8 mouse cellular contexts compared by ENCODE assay signal in genomic region chr2:73529356-73530330, GRCm38 (mm10). TPM values are rescaled to one million over a fixed set of nuclear protein-coding genes. Genes with fewer than 3 reads are reported as not detected.
A peak's percentile ranks its signal among the peaks of the same experiment; 100 is the strongest.
DNase-seq lines count a peak whose midpoint lies in the region; ATAC-seq and TF ChIP-seq lines count a peak whose summit lies in the region.

Gene Wipf1, minus strand, starts transcription at chr2:73529734.

- H3K4me3 ChIP-seq in embryonic facial prominence, embryonic 12.5 days, result peak within 1 kb of the TSS; percentile 79
- peak within 1 kb of the TSS; percentile 73 for H3K4me3 ChIP-seq in kidney, adult 2 months (ENCODE audit: insufficient read depth, low read depth, low read length)
- peak within 1 kb of the TSS; percentile 92 for H3K4me3 ChIP-seq in limb, embryonic 13.5 days
- H3K4me3 ChIP-seq in midbrain, embryonic 13.5 days (replicated peaks), result peak within 1 kb of the TSS; percentile 76
- H3K4me3 ChIP-seq in spleen, adult 2 months (ENCODE audit: extremely low read depth, insufficient read depth, insufficient read length), result peak within 1 kb of the TSS; percentile 60

- TF ChIP-seq POLR2A in kidney, adult 2 months (IDR thresholded peaks at IDR 0.05; ENCODE audit: low read depth, low read length), result no peak
- TF ChIP-seq POLR2A in spleen, adult 2 months (IDR thresholded peaks at IDR 0.05; ENCODE audit: low read depth, low read length), result no peak

- H3K4me2 ChIP-seq in embryonic facial prominence, embryonic 12.5 days (replicated peaks), result peak within 1 kb of the TSS; percentile 74
- peak within 1 kb of the TSS; percentile 77 for H3K4me2 ChIP-seq in limb, embryonic 13.5 days (replicated peaks)
- peak within 1 kb of the TSS; percentile 95 for H3K4me2 ChIP-seq in midbrain, embryonic 13.5 days (replicated peaks)

- peaks cover 17% of the 10 kb centered on the region; the same call in 1 of the 2 replicates for H3K4me1 ChIP-seq in embryonic facial prominence, embryonic 12.5 days
- H3K4me1 ChIP-seq in kidney, adult 2 months (ENCODE audit: control insufficient read depth, insufficient read depth, low read length), result peaks cover 3% of the 10 kb centered on the region; the same call in 1 of the 2 replicates
- peaks cover 31% of the 10 kb centered on the region for H3K4me1 ChIP-seq in limb, embryonic 13.5 days
- H3K4me1 ChIP-seq in midbrain, embryonic 13.5 days (replicated peaks), result peaks cover 17% of the 10 kb centered on the region
- H3K4me1 ChIP-seq in spleen, adult 2 months (ENCODE audit: control insufficient read depth, insufficient read depth, insufficient read length), result peaks cover 2% of the 10 kb centered on the region; the same call in 1 of the 2 replicates

- peak; percentile 76 for DNase-seq in layer of hippocampus, adult 11-12 months (ENCODE audit: low spot score)
- DNase-seq in layer of hippocampus, adult 9-10 months (ENCODE audit: low spot score), result no peak
- peak; percentile 90 to 91 for DNase-seq in heart, adult 9 months (ENCODE audit: low spot score in 2 of 2)
- DNase-seq in kidney, adult 2 months, result peak; percentile 88
- peak in 1 of 2 experiments; percentile 21 for DNase-seq in spleen, adult 2 months (ENCODE audit: low read depth in 1 of 2, low spot score in 2 of 2)

- no peaks in the 10 kb centered on the region for H3K36me3 ChIP-seq in embryonic facial prominence, embryonic 12.5 days
- no peaks in the 10 kb centered on the region for H3K36me3 ChIP-seq in kidney, adult 2 months (ENCODE audit: control insufficient read depth, insufficient read depth, low read length)
- H3K36me3 ChIP-seq in limb, embryonic 13.5 days, result no peaks in the 10 kb centered on the region
- no peaks in the 10 kb centered on the region for H3K36me3 ChIP-seq in midbrain, embryonic 13.5 days
- no peaks in the 10 kb centered on the region for H3K36me3 ChIP-seq in spleen, adult 2 months (ENCODE audit: control insufficient read depth, insufficient read depth, low read length)

- H3K27me3 ChIP-seq in embryonic facial prominence, embryonic 12.5 days, result no peaks in the 10 kb centered on the region
- no peaks in the 10 kb centered on the region for H3K27me3 ChIP-seq in kidney, adult 2 months (replicated peaks; ENCODE audit: control insufficient read depth, insufficient read depth, low read length)
- no peaks in the 10 kb centered on the region for H3K27me3 ChIP-seq in limb, embryonic 13.5 days
- peaks cover 3% of the 10 kb centered on the region for H3K27me3 ChIP-seq in midbrain, embryonic 13.5 days
- peaks cover 11% of the 10 kb centered on the region for H3K27me3 ChIP-seq in spleen, adult 2 months (ENCODE audit: control insufficient read depth, insufficient read depth, low read length)

- ATAC-seq in embryonic facial prominence, embryonic 12.5 days (ENCODE audit: insufficient number of reproducible peaks, insufficient read depth, low FRiP score, low TSS enrichment), result peak; percentile 61
- peak; percentile 82 for ATAC-seq in limb, embryonic 13.5 days (ENCODE audit: low FRiP score, low read depth)
- ATAC-seq in midbrain, embryonic 13.5 days, result peak; percentile 78

- 1% methylated on average over 65 of the region's 66 CpGs for WGBS in embryonic facial prominence, embryonic 12.5 days
- WGBS in kidney, adult 2 months, result 4% methylated on average over 66 of the region's 66 CpGs
- 2% methylated on average over 59 of the region's 66 CpGs for WGBS in limb, embryonic 13.5 days
- WGBS in midbrain, embryonic 13.5 days, result 2% methylated on average over 52 of the region's 66 CpGs
- WGBS in spleen, adult 2 months, result 9% methylated on average over 63 of the region's 66 CpGs

- peak within 1 kb of the TSS; percentile 90 for H3K27ac ChIP-seq in embryonic facial prominence, embryonic 12.5 days
- peak within 1 kb of the TSS; percentile 85 for H3K27ac ChIP-seq in kidney, adult 2 months (ENCODE audit: insufficient read depth, low read depth, low read length)
- peak within 1 kb of the TSS; percentile 92 for H3K27ac ChIP-seq in limb, embryonic 13.5 days
- no peak within 1 kb of the TSS for H3K27ac ChIP-seq in midbrain, embryonic 13.5 days
- H3K27ac ChIP-seq in spleen, adult 2 months (ENCODE audit: insufficient read depth, low read length), result peak within 1 kb of the TSS; percentile 67

- peak within 1 kb of the TSS; percentile 96 for H3K9ac ChIP-seq in embryonic facial prominence, embryonic 12.5 days
- H3K9ac ChIP-seq in limb, embryonic 13.5 days, result peak within 1 kb of the TSS; percentile 99
- peak within 1 kb of the TSS; percentile 84 for H3K9ac ChIP-seq in midbrain, embryonic 13.5 days (replicated peaks)

- no peaks in the 10 kb centered on the region for H3K9me3 ChIP-seq in embryonic facial prominence, embryonic 12.5 days
- no peaks in the 10 kb centered on the region for H3K9me3 ChIP-seq in limb, embryonic 13.5 days
- H3K9me3 ChIP-seq in midbrain, embryonic 13.5 days, result no peaks in the 10 kb centered on the region

- TF ChIP-seq CTCF in kidney, adult 2 months (conservative IDR thresholded peaks at IDR 0.05; ENCODE audit: insufficient read depth, insufficient read length, low read depth, low read length), result no peak
- TF ChIP-seq CTCF in spleen, adult 2 months (IDR thresholded peaks at IDR 0.05; ENCODE audit: extremely low read depth, insufficient read depth, insufficient read length, insufficient replicate concordance), result no peak

RNA-seq across cellular contexts. Expression of gene Wipf1, which starts in this region (rescaled TPM):
- polyA plus RNA-seq in embryonic facial prominence, embryonic 12.5 days (2016; fragmentation: Nextera tagmentation; extraction: Ambion mirVana), result 14.1 and 14.5 TPM in 2 replicates
- polyA plus RNA-seq in kidney, adult 2 months (2012; rRNA removed), result 4.8 and 8.0 TPM in 2 replicates
- 14.6 and 16.2 TPM in 2 replicates for polyA plus RNA-seq in limb, embryonic 13.5 days (2015; fragmentation: Nextera tagmentation; extraction: Ambion mirVana)
- 2.0 and 2.5 TPM in 2 replicates for polyA plus RNA-seq in midbrain, embryonic 13.5 days (2015; fragmentation: Nextera tagmentation; extraction: Ambion mirVana)
- polyA plus RNA-seq in spleen, adult 2 months (2012; rRNA removed), result 58.7 and 72.8 TPM in 2 replicates
